Mouse (Mus musculus) liver, embryonic 11.5 days (tissue): ENCODE results near the gene Ip6k1. TPM values are rescaled to one million over a fixed set of nuclear protein-coding genes. Genes with fewer than 3 reads are reported as not detected.
A peak's percentile ranks its signal among the peaks of the same experiment; 100 is the strongest.

ENCODE experiments used
- ATAC-seq: fragments of 200-750 bp; cut with Nextera tagmentation; replicated peaks from 2 replicates; pipeline ENCODE4 v1.8.0; 2017; ENCODE audit warnings: moderate number of reproducible peaks, mild to moderate bottlenecking, moderate TSS enrichment, moderate library complexity; ENCODE audit not compliant: low FRiP score
- DNase-seq: peaks from one replicate; pipeline ENCODE4 v3.0.0-alpha.2; 2017; ENCODE audit warnings: low spot score
- H3K27ac ChIP-seq: fragments of 300-500 bp; sonication (generic); 2 replicates; pipeline ENCODE4 v1.5.1; 2014; ENCODE audit warnings: mild to moderate bottlenecking, low read depth, low read length, control low read depth
- H3K27me3 ChIP-seq: fragments of 300-500 bp; sonication (generic); replicated peaks from 2 replicates; pipeline ENCODE4 v1.6.1; 2014; ENCODE audit warnings: low read length, mixed read lengths; ENCODE audit not compliant: control insufficient read depth, insufficient read depth
- H3K36me3 ChIP-seq: fragments of 300-500 bp; sonication (generic); 2 replicates; pipeline ENCODE4 v1.6.1; 2014; ENCODE audit warnings: mild to moderate bottlenecking, low read length, moderate library complexity, mixed read lengths; ENCODE audit not compliant: control insufficient read depth, insufficient read depth
- H3K4me1 ChIP-seq: fragments of 300-500 bp; sonication (generic); replicated peaks from 2 replicates; pipeline ENCODE4 v1.6.1; 2014; ENCODE audit warnings: low read length, mixed read lengths; ENCODE audit not compliant: control insufficient read depth, insufficient read depth
- H3K4me2 ChIP-seq: fragments of 300-500 bp; sonication (generic); 2 replicates; pipeline ENCODE4 v1.6.1; 2014; ENCODE audit warnings: mild to moderate bottlenecking, control low read depth, moderate library complexity
- H3K4me3 ChIP-seq: fragments of 300-500 bp; sonication (generic); 2 replicates; pipeline ENCODE4 v1.5.1; 2014; ENCODE audit warnings: low read depth, low read length, control low read depth
- H3K9ac ChIP-seq: fragments of 300-500 bp; sonication (generic); 2 replicates; pipeline ENCODE4 v1.6.1; 2014; ENCODE audit warnings: low read depth, low read length, control low read depth
- H3K9me3 ChIP-seq: fragments of 300-500 bp; sonication (generic); 2 replicates; pipeline ENCODE4 v1.6.1; 2016; ENCODE audit warnings: low read length, inconsistent platforms, mixed read lengths; ENCODE audit not compliant: control insufficient read depth
- WGBS: fragments of 180-500 bp; shearing (Covaris S2); extraction: QIAGEN DNeasy Blood & Tissue Kit; methylation state at CpG from one replicate; pipeline ENCODE4 v1.1.7; 2014; 5-methylcytosine and 5-hydroxymethylcytosine counted together
- polyA plus RNA-seq: library from polyadenylated mRNA; unstranded; fragments of >200 nt; fragmentation: Nextera tagmentation; extraction: Ambion mirVana; gene quantifications from 2 replicates; pipeline ENCODE4 v1.2.1, GENCODE M21; 2014

The Ip6k1 gene
- 26.6 and 27.3 TPM in 2 replicates for polyA plus RNA-seq

GRCm38 (mm10) chr9:108001922-108002770 lies at the start of gene Ip6k1:
TSS of gene Ip6k1 (plus strand) at chr9:108002501.
- Histone ChIP-seq H3K4me2 (peak within 1 kb of the TSS; percentile 97), H3K4me3 (peak within 1 kb of the TSS; percentile 99), H3K36me3 (peaks cover 4% of the 10 kb centered on the region; the same call in 1 of the 2 replicates), H3K27ac (peak within 1 kb of the TSS; percentile 93), H3K9ac (peak within 1 kb of the TSS; percentile 98), H3K27me3 (no peaks in the 10 kb centered on the region), H3K9me3 (no peaks in the 10 kb centered on the region), H3K4me1 (peaks cover 29% of the 10 kb centered on the region)
- ATAC-seq = peak; percentile 99
- peak; percentile 97 for DNase-seq
- under 1% methylated on average over 51 of the region's 51 CpGs for WGBS

- WGBS = 79% methylated on average over 6 of the region's 6 CpGs
- peaks cover 18% of the 10 kb centered on the region for H3K36me3 ChIP-seq
Observed at GRCm38 (mm10) chr9:107955613-107956289, 46.5 kb upstream of the Ip6k1 start.

DNA sequence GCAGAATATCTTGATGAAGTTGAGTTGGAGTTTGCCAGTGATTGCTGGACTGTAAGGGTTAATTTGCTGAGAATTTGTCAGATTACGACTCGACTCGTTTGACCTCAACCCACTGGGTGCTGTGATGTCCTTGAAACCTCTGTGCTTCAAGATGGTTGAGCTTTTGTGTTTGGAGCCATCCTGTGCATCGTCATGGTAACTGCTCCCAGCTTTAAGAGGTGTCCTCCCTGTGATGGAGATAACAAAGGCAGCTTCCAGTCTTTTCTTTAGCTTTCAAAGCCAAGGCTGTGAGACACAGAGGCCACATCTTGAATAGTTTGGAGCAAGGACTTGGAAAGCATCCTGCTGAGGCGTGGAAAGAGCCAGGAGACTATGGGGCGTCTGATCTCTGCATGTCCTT lies 45.2 kb upstream of the Ip6k1 start:
- WGBS = 70% methylated on average over 6 of the region's 6 CpGs
- H3K36me3 ChIP-seq = peaks cover 21% of the 10 kb centered on the region
- H3K27me3 ChIP-seq = no peaks in the 10 kb centered on the region
- ATAC-seq (no peak), DNase-seq (no peak)
- no peak overlapping the region for H3K9ac ChIP-seq
- no peak overlapping the region for H3K4me2 ChIP-seq
- no peak overlapping the region for H3K27ac ChIP-seq
- no peak overlapping the region for H3K4me3 ChIP-seq
- H3K4me1 ChIP-seq = peaks cover 5% of the 10 kb centered on the region
- H3K9me3 ChIP-seq = no peaks in the 10 kb centered on the region

More at GRCm38 (mm10) chr9:107955613-107956289, 46.5 kb upstream of the Ip6k1 start:
- Histone ChIP-seq H3K27ac (no peak overlapping the region), H3K4me2 (no peak overlapping the region), H3K27me3 (no peaks in the 10 kb centered on the region), H3K9me3 (no peaks in the 10 kb centered on the region), H3K4me3 (no peak overlapping the region), H3K9ac (no peak overlapping the region), H3K4me1 (peaks cover 12% of the 10 kb centered on the region)
- no peak for DNase-seq
- no peak for ATAC-seq

DNA sequence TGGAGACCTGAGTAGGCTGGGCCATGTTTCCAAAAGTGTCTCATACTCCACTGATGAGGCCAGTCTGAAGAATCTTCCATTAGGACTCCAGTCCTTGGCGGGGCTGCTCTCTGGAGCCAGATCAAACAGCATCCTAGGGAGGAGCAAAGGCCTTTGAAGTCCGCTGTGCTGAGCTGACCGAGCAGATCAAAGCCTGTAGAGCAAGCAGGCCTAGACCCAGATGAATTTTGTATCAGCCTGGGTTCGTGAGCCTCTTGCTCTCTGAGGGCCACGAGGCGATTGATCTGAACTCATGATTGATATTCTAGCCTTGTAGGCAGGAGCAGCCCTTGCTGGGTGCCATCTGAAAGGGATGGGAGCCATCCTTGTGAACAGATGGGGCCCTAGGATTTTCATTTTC lies 42.4 kb upstream of the Ip6k1 start:
- Histone ChIP-seq H3K36me3 (peaks cover 25% of the 10 kb centered on the region), H3K4me1 (0 out of 2 replicates have a peak, but pooled peaks cover 4% of the 10 kb centered on the region), H3K9ac (no peak overlapping the region), H3K27ac (no peak overlapping the region), H3K4me3 (no peak overlapping the region), H3K9me3 (no peaks in the 10 kb centered on the region), H3K4me2 (no peak overlapping the region), H3K27me3 (no peaks in the 10 kb centered on the region)
- no peak for ATAC-seq
- WGBS = 66% methylated on average over 6 of the region's 6 CpGs
- DNase-seq = no peak

GRCm38 (mm10) chr9:107960928-107961327 lies 41.4 kb upstream of the Ip6k1 start:
- Histone ChIP-seq H3K36me3 (peaks cover 25% of the 10 kb centered on the region), H3K9ac (no peak overlapping the region), H3K27ac (no peak overlapping the region), H3K4me2 (no peak overlapping the region), H3K27me3 (no peaks in the 10 kb centered on the region), H3K4me1 (0 out of 2 replicates have a peak, but pooled peaks cover 4% of the 10 kb centered on the region), H3K4me3 (no peak overlapping the region), H3K9me3 (no peaks in the 10 kb centered on the region)
- no peak for DNase-seq
- ATAC-seq = no peak
- WGBS = 65% methylated on average over 4 of the region's 4 CpGs

GRCm38 (mm10) chr9:107961351-107961762 lies 40.9 kb upstream of the Ip6k1 start:
- peaks cover 25% of the 10 kb centered on the region for H3K36me3 ChIP-seq
- H3K27ac ChIP-seq = no peak overlapping the region
- no peak overlapping the region for H3K4me3 ChIP-seq
- ATAC-seq = no peak
- no peak overlapping the region for H3K9ac ChIP-seq
- no peaks in the 10 kb centered on the region for H3K9me3 ChIP-seq
- no peak overlapping the region for H3K4me2 ChIP-seq
- 0 out of 2 replicates have a peak, but pooled peaks cover 4% of the 10 kb centered on the region for H3K4me1 ChIP-seq
- no peaks in the 10 kb centered on the region for H3K27me3 ChIP-seq
- DNase-seq = no peak
- 91% methylated on average over 10 of the region's 10 CpGs for WGBS

DNA sequence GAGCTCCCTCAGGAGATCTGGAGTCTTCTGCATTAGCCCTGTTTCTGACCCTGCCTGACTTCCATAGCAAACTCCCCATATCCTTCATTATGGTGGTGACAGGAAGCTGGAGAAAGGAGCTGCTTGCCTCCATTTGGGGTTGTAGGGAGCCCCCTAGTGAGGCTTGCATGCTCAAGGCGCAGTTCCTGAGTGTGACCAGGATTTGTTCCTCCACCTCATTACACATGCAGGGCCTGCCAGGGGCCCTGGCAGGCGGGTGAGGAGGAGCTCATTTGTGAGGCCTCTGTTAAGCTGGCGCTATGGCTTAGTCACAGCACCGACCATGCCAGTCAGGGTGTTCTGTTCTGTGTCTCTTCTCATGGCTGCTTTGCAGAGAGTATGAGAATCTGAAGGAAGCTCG lies 40.4 kb upstream of the Ip6k1 start:
- Histone ChIP-seq H3K36me3 (peaks cover 25% of the 10 kb centered on the region), H3K4me2 (no peak overlapping the region), H3K9me3 (no peaks in the 10 kb centered on the region), H3K27me3 (no peaks in the 10 kb centered on the region), H3K9ac (no peak overlapping the region), H3K4me3 (no peak overlapping the region), H3K27ac (no peak overlapping the region), H3K4me1 (0 out of 2 replicates have a peak, but pooled peaks cover 4% of the 10 kb centered on the region)
- DNase-seq (no peak), ATAC-seq (no peak)
- WGBS = 77% methylated on average over 5 of the region's 5 CpGs

DNA sequence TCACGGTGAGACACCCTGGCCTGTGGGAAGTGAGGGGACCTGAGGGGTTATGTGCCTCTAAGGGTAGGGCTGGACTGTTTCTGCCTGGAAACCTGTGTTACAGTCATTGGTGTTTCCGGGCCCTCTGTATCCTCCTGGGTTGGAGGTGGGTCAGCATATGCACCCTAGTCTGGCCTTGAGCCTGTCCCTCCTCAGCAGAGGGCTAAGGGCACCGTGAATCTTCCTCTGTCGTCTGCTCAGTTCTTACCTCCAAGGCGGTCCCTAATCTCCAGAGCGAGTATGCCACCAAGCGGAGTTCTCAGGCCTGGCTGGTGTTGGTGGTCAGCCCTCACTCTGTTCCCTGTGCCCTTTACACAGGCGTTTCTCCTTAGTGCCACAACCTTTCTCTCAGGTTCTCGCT lies 39.4 kb upstream of the Ip6k1 start:
- 88% methylated on average over 9 of the region's 9 CpGs for WGBS
- Histone ChIP-seq H3K27ac (no peak overlapping the region), H3K9ac (no peak overlapping the region), H3K36me3 (peaks cover 21% of the 10 kb centered on the region), H3K27me3 (no peaks in the 10 kb centered on the region), H3K9me3 (no peaks in the 10 kb centered on the region), H3K4me1 (0 out of 2 replicates have a peak, but pooled peaks cover 4% of the 10 kb centered on the region), H3K4me3 (no peak overlapping the region), H3K4me2 (no peak overlapping the region)
- ATAC-seq = no peak
- no peak for DNase-seq
